Mouse (Mus musculus) megakaryocyte, adult 5-6 weeks (primary cell): ENCODE data around the gene Hoxb7. TPM values are rescaled to one million over a fixed set of nuclear protein-coding genes. Genes with fewer than 3 reads are reported as not detected.

Experiments used
- ATAC-seq: 2 replicates; pipeline ENCODE4 v1.8.0; 2016; ENCODE audit warnings: mild to moderate bottlenecking, inconsistent platforms; ENCODE audit not compliant: poor library complexity, severe bottlenecking
- total RNA-seq, 2 experiments: library from RNA; stranded (forward) in 1 of 2; stranded (reverse) in 1 of 2; fragments of 153-499, 151-499 nt in 1 of 2; fragments of 221-1000, 200-1000 nt in 1 of 2; gene quantifications; 2 replicates each; pipeline versions ENCODE4 v1.2.3 to v1.2.4; 2015 to 2017

Hoxb7 gene
- total RNA-seq, 2 experiments from 2014 or later: not detected

GRCm38 (mm10) chr11:96313134-96313533, 26.7 kb downstream of the Hoxb7 start:
- no peak for ATAC-seq

GRCm38 (mm10) chr11:96313806-96314428, 27.5 kb downstream of the Hoxb7 start:
- ATAC-seq: no peak

DNA sequence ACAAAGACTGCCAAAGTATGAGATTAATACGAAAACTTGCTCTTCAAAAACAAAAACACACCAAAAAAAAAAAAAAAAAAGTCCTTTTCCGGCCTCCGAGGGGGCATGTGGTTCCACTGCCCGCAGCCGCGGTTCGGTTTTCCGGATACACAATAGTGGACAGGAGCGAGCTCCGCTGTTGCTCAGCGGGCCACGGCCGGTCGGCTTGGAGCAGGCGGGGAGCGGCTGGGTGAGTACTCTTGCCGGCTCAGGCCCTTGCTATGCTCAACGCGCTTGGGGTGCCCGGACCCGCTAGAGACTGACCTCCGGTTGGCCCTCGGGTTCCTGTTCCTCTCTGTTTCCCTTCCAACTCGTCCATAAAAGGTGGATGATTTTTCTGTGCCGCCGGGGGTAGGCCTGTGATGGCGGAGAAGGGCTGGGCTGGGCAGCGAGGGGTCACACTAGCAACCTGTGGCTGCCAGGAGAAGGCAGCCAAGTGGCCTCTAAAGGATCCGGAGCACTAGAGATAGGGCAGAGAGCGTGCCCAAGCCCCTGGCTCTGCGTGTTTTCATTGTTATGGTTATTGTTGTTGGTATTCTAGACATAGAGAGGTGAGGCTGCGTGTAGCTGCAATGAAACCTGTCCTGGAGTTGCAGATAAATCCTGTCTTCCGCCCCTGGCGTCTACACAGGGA, 28.4 kb downstream of the Hoxb7 start:
- ATAC-seq: peak; percentile 26

- no peak for ATAC-seq
These were observed 28.9 kb downstream of the Hoxb7 start for GRCm38 (mm10) chr11:96315344-96315681.

DNA sequence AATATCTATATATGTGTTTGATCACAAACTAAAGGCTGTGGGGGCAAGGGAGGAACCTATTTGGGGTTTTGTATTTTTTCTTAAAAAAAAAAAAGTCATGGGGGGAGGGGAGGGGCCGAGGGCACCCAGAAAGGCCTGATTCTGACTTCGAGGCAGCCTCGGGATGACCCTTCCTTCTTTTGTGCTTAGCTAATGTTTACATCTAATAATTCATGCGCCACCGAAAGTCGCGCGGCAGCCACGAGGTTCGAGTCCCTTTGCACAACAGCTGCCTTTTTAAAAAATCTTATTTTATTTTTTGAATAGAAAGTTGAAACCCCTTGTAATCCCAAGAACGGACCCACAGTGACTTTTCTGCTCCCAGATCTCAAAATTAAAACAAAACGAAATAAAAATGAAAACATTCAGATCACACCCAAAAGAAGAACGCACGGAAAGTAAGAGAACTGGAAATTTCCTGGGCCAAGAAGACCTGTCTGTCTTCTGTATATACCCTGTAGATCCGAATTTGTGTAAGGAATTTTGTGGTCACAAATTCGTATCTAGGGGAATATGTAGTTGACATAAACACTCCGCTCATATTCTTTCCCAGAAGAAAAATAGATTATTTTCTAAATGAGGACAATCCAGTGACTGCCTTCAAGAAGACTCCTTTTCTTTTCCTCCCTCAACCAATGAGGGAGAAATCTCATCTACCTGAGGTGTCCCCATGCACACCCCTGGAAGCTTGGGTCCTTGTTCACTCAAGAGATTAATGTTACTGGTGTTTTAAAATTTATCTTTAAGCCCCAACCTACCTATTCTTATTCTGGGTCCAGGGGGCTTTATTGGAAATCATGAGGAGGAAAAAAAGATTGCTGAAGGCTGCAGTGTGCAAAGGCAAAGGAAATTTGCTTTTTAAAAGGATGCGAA, 30.5 kb downstream of the Hoxb7 start:
- ATAC-seq: no peak

DNA sequence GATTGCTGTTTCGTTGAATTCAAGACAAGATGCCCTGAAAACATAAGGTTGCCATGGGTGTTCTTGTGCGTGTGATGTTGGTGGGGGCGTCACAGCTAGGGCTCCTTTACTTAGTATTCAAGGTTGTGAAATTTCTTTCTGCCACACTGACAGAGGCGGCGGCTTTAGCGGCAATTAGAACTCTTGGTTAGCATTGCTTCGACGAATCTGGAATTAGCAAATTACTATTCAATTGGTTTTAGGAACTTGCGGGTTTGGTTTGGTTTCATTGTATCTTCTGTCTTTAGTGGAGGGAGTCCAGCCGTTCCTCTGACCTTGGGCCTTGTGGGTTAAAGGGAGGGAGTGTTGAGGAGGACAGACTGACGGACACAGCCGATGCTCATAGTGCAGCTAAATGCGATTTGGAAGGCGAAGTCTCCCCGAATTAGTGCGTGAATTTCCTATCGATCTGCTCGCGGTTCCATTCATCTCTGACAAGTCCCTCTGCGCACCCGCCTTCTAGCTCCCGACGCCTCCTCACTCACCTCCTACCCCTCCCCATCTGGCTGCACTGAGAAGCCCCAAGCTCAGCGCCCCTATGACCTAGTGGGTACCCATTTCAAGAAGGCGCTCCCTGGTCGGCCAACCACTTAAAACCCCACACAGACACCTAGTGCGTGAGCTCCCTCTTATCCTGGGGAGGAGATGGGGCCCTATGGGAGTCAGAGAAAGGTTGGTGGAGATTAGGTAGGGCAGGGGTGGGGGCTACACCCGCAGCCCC, 31.4 kb downstream of the Hoxb7 start, which contains the start of gene Hoxb4:
Gene Hoxb4, plus strand, starts transcription at position 660 of the 760 bp plus-strand sequence.
- ATAC-seq: peak; percentile 25

GRCm38 (mm10) chr11:96318368-96319070, 32.1 kb downstream of the Hoxb7 start:
- peak; percentile 75 for ATAC-seq

DNA sequence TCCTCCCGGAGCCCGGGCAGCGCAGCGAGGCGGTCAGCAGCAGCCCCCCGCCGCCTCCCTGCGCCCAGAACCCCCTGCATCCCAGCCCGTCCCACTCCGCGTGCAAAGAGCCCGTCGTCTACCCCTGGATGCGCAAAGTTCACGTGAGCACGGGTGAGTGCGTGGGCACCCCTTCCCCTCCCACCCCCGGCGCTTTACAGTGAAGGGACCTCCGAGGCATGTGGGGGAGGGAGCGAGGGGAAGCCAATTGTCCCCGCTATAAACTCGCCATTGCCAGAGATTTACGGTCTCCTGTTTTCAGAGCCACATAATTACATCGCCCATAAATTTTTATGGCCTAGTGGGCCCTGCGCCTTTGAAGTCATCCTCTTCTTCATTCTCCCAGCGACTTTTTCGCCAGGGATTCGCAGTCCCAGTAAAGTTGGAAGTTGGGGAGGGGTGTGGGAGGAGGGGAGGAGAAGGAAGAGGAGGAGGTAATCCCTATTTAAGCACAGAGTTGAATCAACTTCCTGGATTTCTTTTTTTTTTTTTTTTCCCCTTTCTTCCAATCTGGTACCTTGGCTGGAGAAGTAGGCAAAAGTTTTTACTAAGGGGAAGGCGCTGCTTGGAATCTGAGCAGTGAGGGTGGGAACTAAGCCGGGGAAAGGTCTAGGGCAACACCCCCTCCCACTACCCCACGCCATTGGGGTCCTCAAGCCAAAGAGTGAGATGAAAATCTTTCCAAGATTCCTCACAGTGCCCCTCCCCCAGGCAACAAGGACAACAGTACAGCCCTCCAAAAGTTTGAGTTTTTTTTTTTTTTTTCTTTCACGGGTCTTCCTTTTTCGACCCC, 32.9 kb downstream of the Hoxb7 start:
- ATAC-seq: no peak

- peak; percentile 47 for ATAC-seq
These were observed 33.5 kb downstream of the Hoxb7 start for GRCm38 (mm10) chr11:96319910-96320309.

DNA sequence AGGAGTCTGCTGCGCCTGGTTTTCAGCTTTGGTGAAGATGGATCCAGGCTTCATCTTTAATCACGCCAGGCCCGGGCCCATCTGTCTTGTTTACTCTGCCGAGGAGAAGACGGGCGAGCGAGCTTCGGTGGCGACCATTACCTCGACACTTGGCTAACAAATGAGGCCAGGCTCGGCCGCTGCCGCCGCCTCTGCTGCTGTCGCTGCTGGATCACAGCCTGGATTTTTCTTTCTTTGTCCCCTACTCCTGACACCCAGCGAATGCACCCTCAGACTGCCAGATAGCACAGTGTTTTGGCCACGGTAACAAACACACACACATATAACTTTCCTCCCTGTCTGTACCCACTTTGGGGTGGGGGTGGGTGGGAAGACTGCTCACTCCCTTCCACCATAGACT, 34.3 kb downstream of the Hoxb7 start:
- ATAC-seq: no peak

DNA sequence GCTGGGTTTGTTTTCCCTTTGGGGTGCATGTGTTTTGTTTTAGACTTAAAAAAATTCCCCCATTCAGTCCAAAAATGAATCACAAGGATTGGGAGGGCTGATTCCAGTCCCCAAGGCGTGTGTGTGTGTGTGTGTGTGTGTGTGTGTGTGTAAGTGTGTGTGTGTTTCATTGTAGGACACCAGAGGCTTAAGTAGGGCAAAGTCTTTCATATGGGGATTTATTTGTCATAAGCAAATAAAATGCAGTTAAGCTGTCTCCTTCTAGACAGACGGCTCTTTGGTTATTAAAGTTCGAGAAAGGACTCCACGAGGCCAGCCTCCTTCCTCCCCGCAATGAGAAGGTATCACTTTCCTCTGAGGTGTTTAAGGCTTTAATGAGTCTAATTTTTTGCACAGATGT, 35.4 kb downstream of the Hoxb7 start:
- ATAC-seq: no peak

- no peak for ATAC-seq
These were observed 36.3 kb downstream of the Hoxb7 start for GRCm38 (mm10) chr11:96322738-96323137.

DNA sequence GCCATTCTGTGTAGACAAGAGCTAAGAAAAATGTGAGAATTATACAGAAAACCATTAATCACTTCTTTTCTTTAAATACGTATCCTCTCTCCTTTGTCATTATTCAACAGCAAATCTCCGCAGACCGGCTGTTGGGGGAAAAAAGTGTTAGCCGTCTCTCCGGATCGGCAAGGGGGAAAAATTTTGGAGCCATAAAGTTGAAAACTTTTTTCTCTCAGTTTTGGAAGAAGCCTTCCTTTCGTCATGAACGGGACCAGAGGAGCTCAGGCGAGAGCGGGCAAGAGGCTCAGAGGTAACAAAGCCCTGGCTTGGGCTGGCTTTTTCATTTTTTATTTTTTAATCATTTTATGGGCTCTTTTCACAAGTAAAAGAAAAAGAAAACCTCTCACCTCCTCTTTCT, 36.7 kb downstream of the Hoxb7 start, which contains the start of gene Hoxb3:
Gene Hoxb3, plus strand, starts transcription at position 173 of the 400 bp plus-strand sequence.
- no peak for ATAC-seq

DNA sequence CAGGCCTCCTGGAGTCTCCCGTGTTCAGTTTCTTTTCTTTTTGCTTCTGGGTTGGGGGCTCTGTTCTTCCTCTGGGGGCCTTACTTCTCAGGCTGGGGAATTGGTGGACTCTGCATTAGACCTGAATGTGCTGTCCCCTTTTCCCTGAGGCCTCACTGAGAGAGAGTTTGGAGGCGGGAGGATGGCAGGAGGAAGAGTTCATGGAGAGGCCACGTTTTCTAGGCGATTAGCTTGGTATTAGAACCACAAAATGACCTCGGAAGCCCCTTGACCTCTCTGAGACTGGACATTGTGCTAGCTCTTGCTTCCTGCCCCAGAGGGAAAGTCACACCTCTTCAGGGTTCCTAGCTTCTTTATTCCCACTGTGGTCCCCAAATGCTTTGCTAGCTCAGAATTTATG, 37.7 kb downstream of the Hoxb7 start:
- ATAC-seq: no peak

DNA sequence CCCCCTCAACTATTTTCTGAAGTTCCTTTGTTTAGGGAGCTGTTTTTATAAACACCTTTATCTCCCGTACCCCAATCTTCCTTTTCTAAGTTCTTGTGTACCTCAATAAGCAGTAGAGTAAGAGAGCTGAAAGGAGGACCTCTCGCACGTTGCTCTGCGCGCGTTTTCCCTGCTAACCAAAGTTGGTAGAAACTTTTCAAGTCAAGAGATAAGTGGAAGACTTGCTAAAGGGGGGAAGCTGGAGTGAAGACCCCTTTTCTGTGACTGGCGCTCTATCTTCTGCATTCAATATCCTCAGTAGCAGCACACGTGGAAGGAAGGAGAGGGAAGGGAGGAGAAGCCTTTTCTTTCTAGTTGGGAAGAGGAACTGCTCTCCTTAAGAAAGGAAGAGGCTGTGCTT, 38.5 kb downstream of the Hoxb7 start:
- ATAC-seq: no peak

GRCm38 (mm10) chr11:96325747-96326212, 39.4 kb downstream of the Hoxb7 start:
- no peak for ATAC-seq

GRCm38 (mm10) chr11:96326705-96327104, 40.3 kb downstream of the Hoxb7 start:
- no peak for ATAC-seq

DNA sequence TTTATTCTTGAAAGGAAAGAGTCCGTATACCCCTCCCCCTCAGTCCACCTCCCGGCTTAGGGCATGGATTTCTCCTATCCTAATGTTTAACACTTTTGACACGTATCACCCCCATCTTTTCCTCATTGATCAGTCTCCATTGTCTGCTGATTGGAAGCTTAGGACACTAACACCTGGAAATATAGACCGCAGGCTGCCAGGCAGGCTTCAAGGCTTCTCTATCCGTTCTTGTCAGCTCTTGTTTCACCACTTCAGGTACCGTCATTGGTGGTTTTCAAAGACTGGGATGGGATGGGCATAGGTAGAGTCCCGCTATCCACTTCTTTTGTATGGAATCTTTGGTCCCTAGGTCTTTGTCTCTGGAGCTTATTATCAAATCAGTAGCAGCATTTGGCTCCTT, 40.7 kb downstream of the Hoxb7 start:
- no peak for ATAC-seq

- ATAC-seq: no peak
These were observed 41.3 kb downstream of the Hoxb7 start for GRCm38 (mm10) chr11:96327750-96328149.
